In genomic region chr2:122294916-122295315, GRCm38 (mm10) we compare ENCODE assay signal across 20 mouse cellular contexts. TPM values are rescaled to one million over a fixed set of nuclear protein-coding genes. Genes with fewer than 3 reads are reported as not detected.
DNase-seq lines count a peak whose midpoint lies in the region; ATAC-seq and TF ChIP-seq lines count a peak whose summit lies in the region.
"Had no signal": no experiment of that assay in that cellular context is flagged by ENCODE, and none has a peak within 500 bp of the region (broad histone marks: within the 10 kb centered on the region; RNA-seq: fewer than 3 reads in every experiment).

No protein-coding gene starts in this region.

- no peak for ATAC-seq in lung, embryonic 14.5 days (ENCODE audit: insufficient read depth)
- 0 out of 2 replicates have a peak, but pooled peaks have one; percentile 39 for ATAC-seq in common myeloid progenitor, adult 5-6 weeks (replicated peaks; ENCODE audit: low read depth, poor library complexity, severe bottlenecking)

- 0 out of 2 replicates have a peak, but pooled peaks cover 6% of the 10 kb centered on the region for H3K4me1 ChIP-seq in lung, embryonic 14.5 days (ENCODE audit: insufficient read depth)

- H3K27me3 ChIP-seq in lung, embryonic 14.5 days (ENCODE audit: insufficient read depth, low read length), result peaks cover 58% of the 10 kb centered on the region

- no peak overlapping the region for H3K4me3 ChIP-seq in lung, embryonic 14.5 days (ENCODE audit: low read depth, low read length)
- H3K4me3 ChIP-seq: forebrain, embryonic 12.5 days; heart, embryonic 13.5 days; midbrain, embryonic 12.5 days had no signal

- H3K4me2 ChIP-seq in lung, embryonic 14.5 days, result no peak overlapping the region
- H3K4me2 ChIP-seq: forebrain, embryonic 12.5 days; heart, embryonic 13.5 days; midbrain, embryonic 12.5 days had no signal

- 8% methylated on average over 7 of the region's 7 CpGs for WGBS in lung, embryonic 14.5 days

- DNase-seq in embryo, embryonic 10 days (ENCODE audit: low spot score), result peak; percentile 20
- no peak for DNase-seq in embryo, embryonic 11 days
- DNase-seq in lung, embryonic 14.5 days, result peak; percentile 8
- no peak for DNase-seq in lung, postnatal 36 days
- DNase-seq in naive thymus-derived CD4-positive, alpha-beta T cell, adult 2 months (ENCODE audit: low read depth), result peak; percentile 15
- no peak for DNase-seq in left cerebral cortex, postnatal 25 days (ENCODE audit: low spot score in 2 of 2)
- DNase-seq in heart, postnatal 4 days, result no peak
- DNase-seq: adrenal gland, postnatal 10 days; cerebellum, adult 11-12 months; cerebellum, postnatal 36 days; kidney, adult 18-20 months; kidney, postnatal 25 days; lung, postnatal 4 days had no signal

- no peak overlapping the region for H3K9ac ChIP-seq in lung, embryonic 14.5 days
- H3K9ac ChIP-seq: forebrain, embryonic 12.5 days; heart, embryonic 13.5 days; midbrain, embryonic 12.5 days had no signal

- intact Hi-C loops in left cerebral cortex, postnatal 25 days (cut with DNase I), result no loop called here

- TF ChIP-seq CTCF in lung, embryonic 14.5 days (IDR thresholded peaks at IDR 0.05; ENCODE audit: low read depth), result 0 out of 2 replicates have a peak, but pooled peaks have one; percentile 15

- H3K36me3 ChIP-seq in lung, embryonic 14.5 days (ENCODE audit: insufficient read depth), result no peaks in the 10 kb centered on the region
- H3K36me3 ChIP-seq: forebrain, embryonic 12.5 days; heart, embryonic 13.5 days; midbrain, embryonic 12.5 days had no signal

- no peaks in the 10 kb centered on the region for H3K9me3 ChIP-seq in lung, embryonic 14.5 days (ENCODE audit: low read depth, low read length)
- H3K9me3 ChIP-seq: forebrain, embryonic 12.5 days; heart, embryonic 13.5 days; midbrain, embryonic 12.5 days had no signal

- H3K27ac ChIP-seq in lung, embryonic 14.5 days (ENCODE audit: low read depth), result no peak overlapping the region
- H3K27ac ChIP-seq: forebrain, embryonic 12.5 days; heart, embryonic 13.5 days; midbrain, embryonic 12.5 days had no signal

RNA-seq across cellular contexts. Expression of gene Duox2, which starts 3.3 kb away (rescaled TPM):
- polyA plus RNA-seq in lung, embryonic 14.5 days (2014; fragmentation: Nextera tagmentation; extraction: Ambion mirVana), result 0.07 TPM in 1 of 2 replicates, not detected in the other
- total RNA-seq in common myeloid progenitor, adult 5-6 weeks (2017), result not detected in 2 replicates
- total RNA-seq in left cerebral cortex, postnatal 25 days (2021), result under 1 TPM in 1 of 2 experiments, not detected in 1; 0.07 TPM
- under 1 TPM; 0.55 to 0.59 TPM for total RNA-seq in heart, postnatal 4 days (2021)
- total RNA-seq: hematopoietic stem cell, adult 5-6 weeks had no signal
- polyA plus RNA-seq: forebrain, embryonic 12.5 days; liver, embryonic 16.5 days; midbrain, embryonic 12.5 days had no signal

RNA-seq across cellular contexts. Expression of gene Duoxa2, which starts 3.8 kb away (rescaled TPM):
- 0.11 TPM in 1 of 2 replicates, not detected in the other for polyA plus RNA-seq in lung, embryonic 14.5 days (2014; fragmentation: Nextera tagmentation; extraction: Ambion mirVana)
- total RNA-seq in common myeloid progenitor, adult 5-6 weeks (2017), result not detected in 2 replicates
- total RNA-seq in left cerebral cortex, postnatal 25 days (2021), result not detected
- total RNA-seq in heart, postnatal 4 days (2021), result under 1 TPM; 0.16 to 0.21 TPM
- total RNA-seq: adrenal gland, postnatal 10 days; hematopoietic stem cell, adult 5-6 weeks had no signal
- polyA plus RNA-seq: forebrain, embryonic 12.5 days; heart, embryonic 13.5 days; liver, embryonic 16.5 days; midbrain, embryonic 12.5 days; stomach, embryonic 14.5 days had no signal

RNA-seq across cellular contexts. Expression of gene Duoxa1, which starts 18.6 kb away (rescaled TPM):
- polyA plus RNA-seq in lung, embryonic 14.5 days (2014; fragmentation: Nextera tagmentation; extraction: Ambion mirVana), result not detected in 2 replicates
- 0.18 TPM in 1 of 2 replicates, not detected in the other for total RNA-seq in common myeloid progenitor, adult 5-6 weeks (2017)
- total RNA-seq in left cerebral cortex, postnatal 25 days (2021), result not detected
- not detected for total RNA-seq in heart, postnatal 4 days (2021)
- total RNA-seq: hematopoietic stem cell, adult 5-6 weeks had no signal
- polyA plus RNA-seq: liver, embryonic 16.5 days had no signal

RNA-seq across cellular contexts. Expression of gene Duox1, which starts 20.6 kb away (rescaled TPM):
- not detected in 2 replicates for polyA plus RNA-seq in lung, embryonic 14.5 days (2014; fragmentation: Nextera tagmentation; extraction: Ambion mirVana)
- total RNA-seq in common myeloid progenitor, adult 5-6 weeks (2017), result not detected in 2 replicates
- under 1 TPM in 1 of 2 experiments, not detected in 1; 0.07 TPM for total RNA-seq in left cerebral cortex, postnatal 25 days (2021)
- not detected for total RNA-seq in heart, postnatal 4 days (2021)
- total RNA-seq: adrenal gland, postnatal 10 days; hematopoietic stem cell, adult 5-6 weeks had no signal
- polyA plus RNA-seq: heart, embryonic 13.5 days; liver, embryonic 16.5 days had no signal

Comparison
In these comparisons a context has a peak if more than half of its experiments do, and no peak if none do; other contexts are left out.
1. DNase-seq: peak in embryo, embryonic 10 days (single experiment), lung, embryonic 14.5 days (single experiment) and naive thymus-derived CD4-positive, alpha-beta T cell, adult 2 months (single experiment); none in embryo, embryonic 11 days (single experiment), lung, postnatal 36 days (single experiment), left cerebral cortex, postnatal 25 days (0 of 2) and heart, postnatal 4 days (single experiment).